Mouse (Mus musculus): ENCODE measurements around the gene Cnst. TPM values are rescaled to one million over a fixed set of nuclear protein-coding genes. Genes with fewer than 3 reads are reported as not detected.
"Not testable (repeated sequence)": the region's sequence is repeated elsewhere in the genome, so short reads cannot be mapped to it uniquely, and the experiment has no call there.

The Cnst gene
- polyA plus RNA-seq (2012; rRNA removed) = 7.8 and 12.7 TPM in 2 replicates

DNA sequence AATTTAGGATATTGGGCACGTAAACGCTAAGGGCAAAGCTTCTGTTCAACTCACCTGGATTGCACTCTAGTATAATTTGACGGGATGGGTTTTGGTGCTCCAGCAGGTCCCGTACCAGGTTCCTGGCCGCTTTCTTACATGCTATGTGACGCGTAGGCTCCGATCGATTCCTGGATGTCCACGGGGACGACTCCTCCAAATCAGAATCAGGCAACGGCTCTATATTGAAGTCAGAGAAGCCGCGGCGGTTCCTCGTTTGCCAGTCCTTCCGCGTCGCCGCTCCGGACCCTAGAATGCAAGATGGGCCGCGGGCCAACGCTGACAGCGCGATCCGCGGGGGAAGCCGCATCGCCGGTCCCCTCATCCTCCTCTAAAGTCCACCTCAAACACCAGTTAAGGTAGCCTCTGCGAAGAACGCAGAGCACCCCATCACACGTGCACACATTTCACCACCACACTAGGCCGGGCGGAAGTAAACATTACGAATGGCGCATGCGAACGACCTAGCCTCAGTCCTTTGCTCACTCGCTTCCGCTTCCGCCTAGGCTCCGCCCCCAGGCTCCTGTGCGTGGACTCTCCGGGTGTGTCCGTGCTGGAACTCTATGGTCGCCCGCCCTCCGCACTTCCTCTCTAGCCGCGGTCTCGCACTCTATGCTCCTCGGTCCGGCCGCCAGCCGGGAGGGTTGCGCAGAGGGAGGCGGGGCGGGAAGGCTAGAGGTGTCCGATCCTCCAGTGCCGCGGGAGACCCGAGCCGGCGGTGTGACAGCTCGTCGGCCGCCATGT lies at the start of gene Cnst, which contains the start of gene Tfb2m:
Gene Cnst, plus strand, starts transcription at position 603 of the 783 bp plus-strand sequence.
Gene Tfb2m, minus strand, starts transcription at position 500 of the 783 bp plus-strand sequence.
- not testable (repeated sequence) for H3K27me3 ChIP-seq (ENCODE audit: control insufficient read depth, insufficient read depth, low read length); H3K4me1 ChIP-seq (ENCODE audit: control insufficient read depth, insufficient read depth, insufficient read length, low read length); H3K36me3 ChIP-seq (ENCODE audit: control insufficient read depth, insufficient read depth, low read length)
- H3K27ac ChIP-seq (ENCODE audit: insufficient read depth, low read depth, low read length) = peak within 1 kb of the TSS; percentile 64
- peak; percentile 63; the same call in 1 of the 2 replicates for TF ChIP-seq POLR2A (IDR thresholded peaks at IDR 0.05; ENCODE audit: low read depth, low read length)
- under 1% methylated on average over 69 of the region's 69 CpGs for WGBS
- peak within 1 kb of the TSS; percentile 77 for H3K4me3 ChIP-seq (ENCODE audit: low read depth, low read length)

DNA sequence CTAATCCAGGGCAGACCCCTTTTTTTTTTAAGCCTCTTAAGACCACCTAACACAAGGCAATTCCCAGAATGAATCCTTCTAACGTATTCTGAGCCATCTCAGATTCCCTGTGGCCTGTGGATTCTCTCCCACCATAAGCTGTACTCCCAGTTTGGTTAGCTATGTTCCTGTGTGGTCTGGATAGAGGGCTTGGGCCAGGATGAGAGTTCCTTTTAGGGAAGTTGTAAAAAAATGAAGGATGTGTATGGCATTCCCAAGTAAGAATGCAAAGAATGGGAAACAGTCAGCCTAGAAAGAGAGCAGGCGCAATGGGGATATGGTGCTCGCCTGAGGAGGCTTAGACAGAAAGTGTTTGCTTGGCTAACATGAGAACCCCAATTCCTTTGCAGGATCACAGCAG lies 46.9 kb upstream of the Cnst start:
- H3K4me3 ChIP-seq (ENCODE audit: low read depth, low read length) = no peak overlapping the region
- WGBS = 86% methylated on average over 3 of the region's 3 CpGs
- H3K4me1 ChIP-seq (ENCODE audit: control insufficient read depth, insufficient read depth, insufficient read length, low read length) = no peaks in the 10 kb centered on the region
- H3K27ac ChIP-seq (ENCODE audit: insufficient read depth, low read depth, low read length) = no peak overlapping the region
- no peak for TF ChIP-seq POLR2A (IDR thresholded peaks at IDR 0.05; ENCODE audit: low read depth, low read length)
- H3K36me3 ChIP-seq (ENCODE audit: control insufficient read depth, insufficient read depth, low read length) = no peaks in the 10 kb centered on the region
- no peaks in the 10 kb centered on the region for H3K27me3 ChIP-seq (ENCODE audit: control insufficient read depth, insufficient read depth, low read length)

DNA sequence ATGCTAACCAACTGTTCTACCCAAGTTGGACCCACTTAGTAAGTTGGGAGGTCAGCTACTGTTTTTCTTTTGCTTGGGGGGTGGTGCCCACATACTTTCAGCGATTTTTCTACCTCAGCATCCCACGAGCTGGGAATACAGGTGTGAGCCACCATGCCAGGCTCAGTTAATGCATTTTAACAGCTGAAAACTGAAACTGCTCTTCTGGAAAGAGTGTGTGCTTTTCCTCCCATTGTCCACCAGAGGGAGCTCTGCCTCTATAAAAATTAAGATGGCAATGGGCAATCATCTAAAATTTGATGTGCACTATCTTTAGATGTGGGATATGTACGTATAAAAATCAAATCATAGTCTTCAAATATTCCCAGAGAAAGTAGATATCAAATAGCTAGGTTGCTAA lies 43.6 kb upstream of the Cnst start:
- no peak overlapping the region for H3K27ac ChIP-seq (ENCODE audit: insufficient read depth, low read depth, low read length)
- H3K27me3 ChIP-seq (ENCODE audit: control insufficient read depth, insufficient read depth, low read length) = no peaks in the 10 kb centered on the region
- no peak overlapping the region for H3K4me3 ChIP-seq (ENCODE audit: low read depth, low read length)
- H3K4me1 ChIP-seq (ENCODE audit: control insufficient read depth, insufficient read depth, insufficient read length, low read length) = no peaks in the 10 kb centered on the region
- no peaks in the 10 kb centered on the region for H3K36me3 ChIP-seq (ENCODE audit: control insufficient read depth, insufficient read depth, low read length)
- TF ChIP-seq POLR2A (IDR thresholded peaks at IDR 0.05; ENCODE audit: low read depth, low read length) = no peak
- peak; percentile 47; the same call in 1 of the 2 replicates for TF ChIP-seq CTCF (IDR thresholded peaks at IDR 0.05; ENCODE audit: extremely low read depth, insufficient read length, insufficient replicate concordance, low read depth, low read length)
- 9% methylated on average over 3 of the region's 3 CpGs for WGBS

DNA sequence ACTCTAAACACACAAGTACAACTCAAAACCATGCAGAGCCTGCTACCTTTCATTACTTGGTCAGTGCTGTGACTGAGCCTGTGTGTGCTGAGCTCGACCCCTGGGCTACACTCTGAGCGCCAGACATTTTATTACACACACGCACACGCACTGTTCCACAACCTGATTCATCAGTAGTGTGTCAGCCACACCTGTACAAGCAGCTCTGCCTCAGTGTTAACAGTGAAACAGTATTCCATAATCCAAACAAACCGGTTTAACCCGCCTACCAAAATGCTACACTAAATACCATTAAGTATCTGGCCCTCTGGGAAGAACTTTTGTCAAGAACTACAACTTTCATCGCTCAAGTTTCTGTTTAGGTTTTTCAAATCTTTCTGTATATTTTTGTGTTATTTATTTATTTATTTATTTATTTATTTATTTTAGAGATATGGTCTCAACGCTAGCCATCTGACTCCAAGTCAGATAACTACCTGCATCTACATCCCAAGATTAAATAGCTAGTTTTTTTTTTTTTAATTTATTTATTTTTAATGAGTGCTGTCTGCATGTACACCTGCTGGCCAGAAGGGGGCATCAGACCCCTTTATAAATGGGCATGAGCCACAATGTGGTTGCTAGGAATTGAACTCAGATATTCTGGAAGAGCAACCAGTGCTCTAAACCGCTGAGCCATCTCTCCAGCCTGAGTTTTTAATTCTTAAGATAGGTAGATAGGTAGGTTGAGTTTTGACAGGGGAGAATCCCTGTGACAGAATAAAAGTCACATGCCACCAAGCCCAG lies 39.4 kb upstream of the Cnst start:
- 57% methylated on average over 9 of the region's 9 CpGs for WGBS
- no peaks in the 10 kb centered on the region for H3K4me1 ChIP-seq (ENCODE audit: control insufficient read depth, insufficient read depth, insufficient read length, low read length)
- no peak overlapping the region for H3K27ac ChIP-seq (ENCODE audit: insufficient read depth, low read depth, low read length)
- TF ChIP-seq POLR2A (IDR thresholded peaks at IDR 0.05; ENCODE audit: low read depth, low read length) (no peak), CTCF (IDR thresholded peaks at IDR 0.05; ENCODE audit: extremely low read depth, insufficient read length, insufficient replicate concordance, low read depth, low read length) (peak; percentile 20; the same call in 1 of the 2 replicates)
- H3K36me3 ChIP-seq (ENCODE audit: control insufficient read depth, insufficient read depth, low read length) = no peaks in the 10 kb centered on the region
- no peak overlapping the region for H3K4me3 ChIP-seq (ENCODE audit: low read depth, low read length)
- H3K27me3 ChIP-seq (ENCODE audit: control insufficient read depth, insufficient read depth, low read length) = no peaks in the 10 kb centered on the region

DNA sequence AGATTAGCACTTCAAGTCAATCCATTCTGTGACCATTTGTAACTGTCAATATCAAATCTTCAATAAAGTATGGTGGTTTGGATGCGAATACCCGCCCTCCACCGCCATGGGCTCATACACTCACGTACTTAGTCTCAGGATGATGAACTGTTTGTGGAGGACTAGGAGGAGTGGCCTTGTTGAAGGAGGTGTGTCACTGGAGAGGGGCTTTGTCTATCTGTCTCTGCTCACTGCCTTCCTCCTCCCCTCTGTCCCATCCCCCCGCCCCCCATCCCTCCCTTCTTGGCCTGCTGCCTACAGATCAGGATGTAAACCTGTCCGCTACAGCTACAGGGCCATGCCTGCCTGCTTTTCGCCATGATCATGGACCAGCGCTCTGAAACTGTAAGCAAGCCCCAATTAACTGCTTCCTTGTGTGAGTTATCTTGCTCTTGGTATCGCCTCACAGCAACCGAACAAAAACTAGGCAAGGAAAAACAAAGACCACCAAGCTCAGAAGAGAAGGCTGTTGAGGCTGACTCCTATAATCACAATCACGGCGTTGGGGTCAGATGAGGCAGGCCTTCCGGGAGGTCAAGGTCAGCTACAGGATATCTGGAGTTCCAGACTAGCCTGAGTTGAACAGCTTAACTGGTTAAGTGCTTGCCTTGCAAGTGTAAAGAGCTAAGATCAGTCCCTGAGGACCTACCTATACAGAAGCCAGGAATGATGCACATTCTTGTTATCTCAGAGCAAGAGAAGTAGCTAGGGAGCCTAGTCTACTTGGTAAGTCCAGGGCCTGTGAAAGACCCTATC lies 35.4 kb upstream of the Cnst start:
- 92% methylated on average over 13 of the region's 13 CpGs for WGBS
- no peak overlapping the region for H3K27ac ChIP-seq (ENCODE audit: insufficient read depth, low read depth, low read length)
- H3K4me3 ChIP-seq (ENCODE audit: low read depth, low read length) = no peak overlapping the region
- H3K27me3 ChIP-seq (ENCODE audit: control insufficient read depth, insufficient read depth, low read length) = no peaks in the 10 kb centered on the region
- H3K4me1 ChIP-seq (ENCODE audit: control insufficient read depth, insufficient read depth, insufficient read length, low read length) = no peaks in the 10 kb centered on the region
- TF ChIP-seq POLR2A (IDR thresholded peaks at IDR 0.05; ENCODE audit: low read depth, low read length) = no peak
- TF ChIP-seq CTCF (IDR thresholded peaks at IDR 0.05; ENCODE audit: extremely low read depth, insufficient read length, insufficient replicate concordance, low read depth, low read length) = no peak
- H3K36me3 ChIP-seq (ENCODE audit: control insufficient read depth, insufficient read depth, low read length) = no peaks in the 10 kb centered on the region

DNA sequence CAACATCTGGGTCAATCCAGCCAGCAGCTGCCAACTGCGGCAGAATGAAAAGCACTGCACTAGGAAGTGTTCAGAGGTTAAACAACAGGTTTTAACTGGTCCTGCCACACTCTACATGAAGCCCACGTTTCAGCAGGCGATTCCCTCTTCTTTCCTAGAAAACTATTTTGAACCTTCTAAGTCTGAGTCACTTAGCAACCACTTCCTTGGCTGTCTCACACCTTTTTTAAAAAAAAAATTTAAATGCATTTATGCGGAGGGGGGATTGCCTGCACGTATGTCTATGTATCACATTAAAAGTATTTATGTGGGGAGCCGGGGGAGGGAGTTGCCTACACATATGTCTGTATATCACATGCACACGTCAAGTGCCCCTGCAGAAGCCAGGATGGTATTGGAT lies 34.3 kb upstream of the Cnst start:
- TF ChIP-seq POLR2A (IDR thresholded peaks at IDR 0.05; ENCODE audit: low read depth, low read length) = no peak
- no peak for TF ChIP-seq CTCF (IDR thresholded peaks at IDR 0.05; ENCODE audit: extremely low read depth, insufficient read length, insufficient replicate concordance, low read depth, low read length)
- WGBS = 60% methylated on average over 7 of the region's 7 CpGs
- H3K27me3 ChIP-seq (ENCODE audit: control insufficient read depth, insufficient read depth, low read length) = no peaks in the 10 kb centered on the region

More for the DNA sequence above, 34.3 kb upstream of the Cnst start:
- H3K36me3 ChIP-seq (ENCODE audit: control insufficient read depth, insufficient read depth, low read length) = no peaks in the 10 kb centered on the region
- H3K4me3 ChIP-seq (ENCODE audit: low read depth, low read length) = no peak overlapping the region
- no peaks in the 10 kb centered on the region for H3K4me1 ChIP-seq (ENCODE audit: control insufficient read depth, insufficient read depth, insufficient read length, low read length)
- H3K27ac ChIP-seq (ENCODE audit: insufficient read depth, low read depth, low read length) = no peak overlapping the region

Data from small intestine, adult 2 months (tissue).